Mouse (Mus musculus): ENCODE results near the gene Ctnnal1.

DNA sequence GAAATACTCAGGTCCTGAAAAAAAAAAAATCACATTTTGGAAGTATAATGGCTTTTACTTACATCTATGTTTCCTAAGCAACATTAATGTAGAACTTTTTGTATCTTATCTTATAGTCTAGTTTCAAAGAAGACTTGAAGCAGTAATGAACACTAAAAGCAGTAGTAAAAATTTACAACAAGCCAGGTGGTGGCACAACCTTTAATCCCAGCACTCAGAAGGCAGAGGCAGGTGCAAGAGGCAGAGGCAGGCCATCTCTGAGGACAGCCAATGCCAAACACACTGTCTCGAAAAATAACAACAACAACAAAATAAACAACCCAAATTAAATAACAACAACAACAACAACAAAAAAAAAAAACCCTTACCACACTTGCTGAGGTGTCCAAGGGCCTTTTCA lies 93.9 kb downstream of the Ctnnal1 start:
- TF ChIP-seq CTCF (IDR thresholded peaks at IDR 0.05; ENCODE audit: low read depth, low read length) (no peak), POLR2A (IDR thresholded peaks at IDR 0.05; ENCODE audit: insufficient read depth, low read length) (no peak), EP300 (IDR thresholded peaks at IDR 0.05; ENCODE audit: insufficient read depth, low read depth, low read length) (no peak)

Data from ES-Bruce4 (cell line).